Mouse (Mus musculus) left cerebral cortex, adult 8-10 months (tissue): Measurements from ENCODE around the gene Slc30a4. TPM values are rescaled to one million over a fixed set of nuclear protein-coding genes. Genes with fewer than 3 reads are reported as not detected.
A peak's percentile ranks its signal among the peaks of the same experiment; 100 is the strongest.

Experiments used
- DNase-seq, 2 experiments: peaks; one replicate each; pipeline ENCODE4 v3.0.0; 2022; ENCODE audit warnings: low spot score in 2 of 2
- total RNA-seq, 4 experiments: library from RNA; stranded (reverse); gene quantifications; 2 replicates each; pipeline ENCODE4 v1.2.4; 2022

The Slc30a4 gene
- total RNA-seq, 4 experiments from 2014 or later, result 40.4 to 51.6 (median 45.3) TPM

- no peak for DNase-seq
Observed at GRCm38 (mm10) chr2:122681379-122682137, 20.9 kb downstream of the Slc30a4 start.

GRCm38 (mm10) chr2:122675126-122675525 lies 27.3 kb downstream of the Slc30a4 start:
- no peak for DNase-seq

GRCm38 (mm10) chr2:122672841-122673240 lies 29.6 kb downstream of the Slc30a4 start:
- DNase-seq, result no peak

- no peak for DNase-seq
Observed at GRCm38 (mm10) chr2:122671714-122672113, 30.7 kb downstream of the Slc30a4 start.

GRCm38 (mm10) chr2:122667856-122668255 lies 34.6 kb downstream of the Slc30a4 start:
- no peak for DNase-seq

GRCm38 (mm10) chr2:122665973-122666875 lies 36.2 kb downstream of the Slc30a4 start:
- DNase-seq, result no peak

- DNase-seq, result no peak
Observed at GRCm38 (mm10) chr2:122665253-122665972, 37.0 kb downstream of the Slc30a4 start.

GRCm38 (mm10) chr2:122659825-122660224 lies 42.6 kb downstream of the Slc30a4 start:
- DNase-seq, result no peak

GRCm38 (mm10) chr2:122657707-122658524 lies 44.5 kb downstream of the Slc30a4 start:
- DNase-seq, result no peak

- DNase-seq, result no peak
Observed at GRCm38 (mm10) chr2:122656767-122657166, 45.7 kb downstream of the Slc30a4 start.

GRCm38 (mm10) chr2:122656052-122656451 lies 46.4 kb downstream of the Slc30a4 start:
- DNase-seq, result no peak

GRCm38 (mm10) chr2:122652096-122653084 lies 50.1 kb downstream of the Slc30a4 start:
- DNase-seq, result no peak

- DNase-seq, result no peak
Observed at GRCm38 (mm10) chr2:122638673-122639072, 63.8 kb downstream of the Slc30a4 start.

GRCm38 (mm10) chr2:122638029-122638428 lies 64.4 kb downstream of the Slc30a4 start:
- DNase-seq, result no peak

- DNase-seq, result peak in 1 of 2 experiments; percentile 27
Observed at GRCm38 (mm10) chr2:122637526-122637997, 64.9 kb downstream of the Slc30a4 start.

GRCm38 (mm10) chr2:122636686-122637085 lies 65.8 kb downstream of the Slc30a4 start, which contains the start of gene AA467197:
AA467197 (plus strand) TSS chr2:122636986.
- DNase-seq, result no peak
